Mouse (Mus musculus): Measurements from ENCODE around the gene Rpn2. TPM values are rescaled to one million over a fixed set of nuclear protein-coding genes. Genes with fewer than 3 reads are reported as not detected.

The Rpn2 gene
- polyA plus RNA-seq, 1 experiment from 2014 or later: 165 TPM

DNA sequence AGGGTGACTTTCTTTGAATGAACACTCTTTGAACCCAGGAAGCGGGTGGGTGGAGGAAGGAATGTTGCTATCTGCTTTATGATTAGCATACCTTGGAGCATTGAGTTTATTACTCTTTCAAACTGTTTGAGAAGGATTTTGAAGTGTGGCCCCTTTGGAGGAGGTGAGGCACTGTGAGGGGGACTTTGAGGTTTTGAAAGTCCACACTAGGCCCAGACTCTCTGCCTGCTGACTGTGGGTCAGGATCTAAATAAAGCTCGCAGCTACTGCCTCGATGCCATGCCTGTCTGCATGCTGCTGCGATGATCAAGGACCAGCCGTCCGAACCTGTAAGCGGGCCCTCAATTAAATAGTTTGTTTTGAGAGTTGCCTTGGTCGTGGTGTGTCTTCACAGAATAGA, 96.2 kb downstream of the Rpn2 start:
- WGBS (ENCODE audit: insufficient replicate concordance): 76% methylated on average over 8 of the region's 8 CpGs
- Histone ChIP-seq H3K36me3 (ENCODE audit: control insufficient read depth, insufficient read depth) (no peaks in the 10 kb centered on the region; the same call in 1 of the 2 replicates), H3K9me3 (replicated peaks; ENCODE audit: control insufficient read depth, low read length) (no peaks in the 10 kb centered on the region), H3K27me3 (ENCODE audit: control insufficient read depth, insufficient read depth, low read depth, low read length) (no peaks in the 10 kb centered on the region), H3K4me3 (ENCODE audit: low read depth, low read length) (no peak overlapping the region), H3K4me2 (ENCODE audit: low read depth, low read length) (no peak overlapping the region), H3K9ac (ENCODE audit: low read depth, low read length) (no peak overlapping the region), H3K4me1 (ENCODE audit: control insufficient read depth, low read depth, low read length) (no peaks in the 10 kb centered on the region), H3K27ac (ENCODE audit: low read length) (no peak overlapping the region)
- ATAC-seq (ENCODE audit: low read depth): no peak

Other genes starting within 250 kb of the Rpn2 start
- 1.4 and 1.8 TPM in 2 replicates for gene Soga1, start 199.8 kb upstream of the Rpn2 start, polyA plus RNA-seq (2015; fragmentation: Nextera tagmentation; extraction: Ambion mirVana)
- not detected in 2 replicates for gene Tldc2, start 192.0 kb upstream of the Rpn2 start, polyA plus RNA-seq (2015; fragmentation: Nextera tagmentation; extraction: Ambion mirVana)
- gene Samhd1, start 143.8 kb upstream of the Rpn2 start, polyA plus RNA-seq (2015; fragmentation: Nextera tagmentation; extraction: Ambion mirVana): 14.9 and 16.3 TPM in 2 replicates
- 17.0 and 18.2 TPM in 2 replicates for gene Rbl1, start 74.5 kb upstream of the Rpn2 start, polyA plus RNA-seq (2015; fragmentation: Nextera tagmentation; extraction: Ambion mirVana)
- 0.21 and 0.25 TPM in 2 replicates for gene Mroh8, start 532 bp downstream of the Rpn2 start, polyA plus RNA-seq (2015; fragmentation: Nextera tagmentation; extraction: Ambion mirVana)
- gene Ghrh, start 68.5 kb downstream of the Rpn2 start, polyA plus RNA-seq (2015; fragmentation: Nextera tagmentation; extraction: Ambion mirVana): not detected in 2 replicates
- gene Manbal, start 88.6 kb downstream of the Rpn2 start, polyA plus RNA-seq (2015; fragmentation: Nextera tagmentation; extraction: Ambion mirVana): 20.1 and 20.5 TPM in 2 replicates
- 1.2 and 1.5 TPM in 2 replicates for gene Src, start 139.4 kb downstream of the Rpn2 start, polyA plus RNA-seq (2015; fragmentation: Nextera tagmentation; extraction: Ambion mirVana)

Data from liver, embryonic 16.5 days (tissue).